Mouse (Mus musculus) WW6 (cell line): Measurements from ENCODE around the gene Slc25a36.
A peak's percentile ranks its signal among the peaks of the same experiment; 100 is the strongest.

ENCODE experiments used
- DNase-seq: peaks from one replicate; pipeline ENCODE4 v3.0.0-alpha.2; 2013; ENCODE audit warnings: low read depth, low spot score

Slc25a36 gene

GRCm38 (mm10) chr9:97112238-97112637, 1.3 kb upstream of the Slc25a36 start:
- no peak for DNase-seq

- no peak for DNase-seq
These were observed 549 bp upstream of the Slc25a36 start for GRCm38 (mm10) chr9:97111506-97111905.

- DNase-seq, result no peak
These were observed 4.3 kb downstream of the Slc25a36 start for GRCm38 (mm10) chr9:97106481-97107160.

- DNase-seq, result no peak
These were observed 5.5 kb downstream of the Slc25a36 start for GRCm38 (mm10) chr9:97105400-97105985.

GRCm38 (mm10) chr9:97103376-97104061, 7.4 kb downstream of the Slc25a36 start:
- DNase-seq, result no peak

GRCm38 (mm10) chr9:97098985-97099384, 12.0 kb downstream of the Slc25a36 start:
- DNase-seq, result no peak

GRCm38 (mm10) chr9:97096180-97096579, 14.8 kb downstream of the Slc25a36 start:
- no peak for DNase-seq

- DNase-seq, result no peak
These were observed 23.1 kb downstream of the Slc25a36 start for GRCm38 (mm10) chr9:97087850-97088249.

GRCm38 (mm10) chr9:97084628-97085027, 26.3 kb downstream of the Slc25a36 start:
- no peak for DNase-seq

GRCm38 (mm10) chr9:97081106-97081862, 29.7 kb downstream of the Slc25a36 start:
- no peak for DNase-seq

GRCm38 (mm10) chr9:97069911-97070310, 41.0 kb downstream of the Slc25a36 start:
- DNase-seq, result no peak

GRCm38 (mm10) chr9:97069466-97069865, 41.5 kb downstream of the Slc25a36 start:
- DNase-seq, result no peak

- peak; percentile 57 for DNase-seq
These were observed 42.5 kb downstream of the Slc25a36 start for GRCm38 (mm10) chr9:97068201-97069095.

- DNase-seq, result no peak
These were observed 43.2 kb downstream of the Slc25a36 start for GRCm38 (mm10) chr9:97067761-97068160.

- DNase-seq, result no peak
These were observed 45.1 kb downstream of the Slc25a36 start for GRCm38 (mm10) chr9:97065885-97066284.

- no peak for DNase-seq
These were observed 45.7 kb downstream of the Slc25a36 start for GRCm38 (mm10) chr9:97065216-97065615.

GRCm38 (mm10) chr9:97064161-97064560, 46.8 kb downstream of the Slc25a36 start:
- no peak for DNase-seq

GRCm38 (mm10) chr9:97061696-97062095, 49.3 kb downstream of the Slc25a36 start:
- no peak for DNase-seq

- DNase-seq, result no peak
These were observed 54.2 kb downstream of the Slc25a36 start for GRCm38 (mm10) chr9:97056541-97057338.

GRCm38 (mm10) chr9:97055906-97056305, 55.1 kb downstream of the Slc25a36 start:
- DNase-seq, result no peak
